Mouse (Mus musculus): ENCODE results near the gene Ifi203. TPM values are rescaled to one million over a fixed set of nuclear protein-coding genes. Genes with fewer than 3 reads are reported as not detected.
"Not testable (repeated sequence)": the region's sequence is repeated elsewhere in the genome, so short reads cannot be mapped to it uniquely, and the experiment has no call there.

Gene Ifi203
- polyA plus RNA-seq, 1 experiment from 2014 or later: 2.0 TPM

DNA sequence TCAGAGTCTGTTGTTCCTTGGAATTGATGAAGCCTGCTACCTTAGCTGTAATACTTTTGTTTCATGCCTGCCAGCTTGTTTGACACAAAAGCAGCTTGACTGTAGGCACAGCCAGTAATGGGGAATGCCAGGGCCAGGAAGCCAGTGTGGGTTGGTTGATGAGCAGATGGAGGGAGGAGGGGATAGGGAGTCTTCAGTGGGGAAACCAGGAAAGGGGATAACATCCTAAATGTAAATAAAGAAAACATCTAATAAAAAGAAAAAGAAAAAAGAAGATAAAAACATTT lies 251 bp upstream of the Ifi203 start:
- H3K4me3 ChIP-seq (replicated peaks); H3K27me3 ChIP-seq; H3K9me3 ChIP-seq (replicated peaks); ATAC-seq (ENCODE audit: insufficient read depth); H3K36me3 ChIP-seq (replicated peaks); H3K27ac ChIP-seq (replicated peaks); H3K9ac ChIP-seq; H3K4me1 ChIP-seq (replicated peaks); H3K4me2 ChIP-seq: not testable (repeated sequence)

DNA sequence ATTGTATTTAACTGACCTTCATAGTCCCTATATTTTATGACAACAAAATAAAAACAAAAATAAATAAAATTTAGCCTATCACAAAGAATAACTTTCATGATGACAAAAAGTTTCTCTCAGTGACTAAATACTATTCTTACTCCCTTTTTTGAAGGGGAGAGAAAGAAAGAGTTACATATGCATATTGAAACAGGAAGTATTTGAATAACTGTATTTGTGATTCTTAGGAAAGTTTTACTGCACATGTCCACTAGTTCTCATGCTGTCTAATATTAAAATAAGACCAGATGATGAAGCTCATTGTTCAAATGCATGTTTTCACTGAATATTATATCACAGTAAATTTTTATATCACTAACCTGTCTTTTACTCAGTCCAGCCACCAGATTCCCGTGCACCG lies 950 bp downstream of the Ifi203 start:
- H3K9ac ChIP-seq; H3K4me1 ChIP-seq (replicated peaks); ATAC-seq (ENCODE audit: insufficient read depth); H3K36me3 ChIP-seq (replicated peaks); H3K27me3 ChIP-seq; H3K4me3 ChIP-seq (replicated peaks); H3K27ac ChIP-seq (replicated peaks); H3K9me3 ChIP-seq (replicated peaks); H3K4me2 ChIP-seq: not testable (repeated sequence)
- WGBS (ENCODE audit: insufficient replicate concordance): 61% methylated on average over 2 of the region's 2 CpGs

DNA sequence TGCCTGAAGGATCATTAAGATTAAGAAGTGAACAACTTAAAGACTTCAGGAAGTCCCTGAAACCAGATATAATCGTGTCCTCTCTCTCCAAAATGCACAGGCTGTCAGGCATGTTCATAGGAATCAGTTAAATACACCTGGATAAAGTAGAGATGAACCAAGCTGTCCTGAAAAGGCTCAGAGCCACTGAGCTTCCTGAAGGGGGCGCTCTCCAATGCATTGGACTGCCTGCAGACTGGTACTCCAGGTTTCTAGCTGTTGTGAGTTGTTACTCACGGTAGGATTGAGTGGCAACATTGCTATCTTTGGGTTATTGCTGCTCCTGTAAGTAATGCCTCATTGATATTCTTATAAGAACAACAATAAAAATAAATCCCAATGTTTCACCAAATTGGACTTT lies 23.2 kb downstream of the Ifi203 start:
- H3K4me1 ChIP-seq (replicated peaks); H3K9me3 ChIP-seq (replicated peaks); H3K36me3 ChIP-seq (replicated peaks); H3K27me3 ChIP-seq; H3K4me2 ChIP-seq; H3K9ac ChIP-seq; H3K27ac ChIP-seq (replicated peaks); H3K4me3 ChIP-seq (replicated peaks); ATAC-seq (ENCODE audit: insufficient read depth): not testable (repeated sequence)
- WGBS (ENCODE audit: insufficient replicate concordance): 41% methylated on average over 3 of the region's 3 CpGs

- Histone ChIP-seq H3K4me1 (replicated peaks) (no peaks in the 10 kb centered on the region), H3K4me2 (no peak overlapping the region), H3K4me3 (replicated peaks) (no peak overlapping the region), H3K9ac (no peak overlapping the region), H3K27ac (replicated peaks) (no peak overlapping the region), H3K9me3 (replicated peaks) (no peaks in the 10 kb centered on the region), H3K27me3 (no peaks in the 10 kb centered on the region), H3K36me3 (replicated peaks) (no peaks in the 10 kb centered on the region)
- no peak for ATAC-seq (ENCODE audit: insufficient read depth)
- 57% methylated on average over 2 of the region's 2 CpGs for WGBS (ENCODE audit: insufficient replicate concordance)
Observed at GRCm38 (mm10) chr1:173914559-173914958, 27.9 kb downstream of the Ifi203 start.

- ATAC-seq (ENCODE audit: insufficient read depth): not testable (repeated sequence)
Observed at GRCm38 (mm10) chr1:173913256-173913791, 29.1 kb downstream of the Ifi203 start.

GRCm38 (mm10) chr1:173912548-173913255 lies 29.8 kb downstream of the Ifi203 start, which contains the start of gene Ifi211:
TSS of gene Ifi211 (minus strand) at chr1:173913046.
- not testable (repeated sequence) for H3K9me3 ChIP-seq (replicated peaks); H3K4me2 ChIP-seq; H3K4me3 ChIP-seq (replicated peaks); H3K9ac ChIP-seq; ATAC-seq (ENCODE audit: insufficient read depth); H3K27me3 ChIP-seq; H3K4me1 ChIP-seq (replicated peaks); H3K36me3 ChIP-seq (replicated peaks); H3K27ac ChIP-seq (replicated peaks)
- WGBS (ENCODE audit: insufficient replicate concordance): 54% methylated on average over 6 of the region's 6 CpGs

More at GRCm38 (mm10) chr1:173913256-173913791, 29.1 kb downstream of the Ifi203 start:
- H3K27ac ChIP-seq (replicated peaks); H3K4me1 ChIP-seq (replicated peaks); H3K9ac ChIP-seq; H3K36me3 ChIP-seq (replicated peaks); H3K4me3 ChIP-seq (replicated peaks); H3K4me2 ChIP-seq; H3K9me3 ChIP-seq (replicated peaks); H3K27me3 ChIP-seq: not testable (repeated sequence)

GRCm38 (mm10) chr1:173911808-173912464 lies 30.5 kb downstream of the Ifi203 start:
- Histone ChIP-seq H3K4me2 (no peak overlapping the region), H3K9ac (no peak overlapping the region), H3K27ac (replicated peaks) (no peak overlapping the region), H3K4me3 (replicated peaks) (no peak overlapping the region), H3K27me3 (no peaks in the 10 kb centered on the region), H3K36me3 (replicated peaks) (no peaks in the 10 kb centered on the region), H3K9me3 (replicated peaks) (no peaks in the 10 kb centered on the region), H3K4me1 (replicated peaks) (no peaks in the 10 kb centered on the region)
- no peak for ATAC-seq (ENCODE audit: insufficient read depth)
- WGBS (ENCODE audit: insufficient replicate concordance): 69% methylated on average over 2 of the region's 2 CpGs

DNA sequence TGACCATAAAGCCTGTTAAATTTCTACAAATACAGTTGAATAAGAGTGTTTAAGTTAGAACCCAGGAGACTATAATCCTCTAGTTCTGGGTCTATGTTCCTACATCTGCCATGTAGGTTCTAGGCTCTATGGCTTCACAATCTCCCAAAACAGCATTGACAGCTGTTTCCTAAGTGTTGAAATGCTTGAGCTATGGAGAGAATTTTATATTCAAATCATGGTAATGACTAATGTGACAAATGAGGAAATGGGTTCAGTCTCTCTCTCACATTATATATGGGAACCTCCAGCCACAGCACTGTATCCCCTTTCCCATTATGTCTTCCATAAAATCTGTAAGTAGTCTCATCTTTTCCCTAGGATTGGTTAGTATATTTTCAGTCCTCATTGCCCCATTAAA lies 34.1 kb downstream of the Ifi203 start:
- H3K4me1 ChIP-seq (replicated peaks); H3K4me3 ChIP-seq (replicated peaks); H3K27ac ChIP-seq (replicated peaks); H3K4me2 ChIP-seq; H3K9me3 ChIP-seq (replicated peaks); H3K9ac ChIP-seq; H3K27me3 ChIP-seq; H3K36me3 ChIP-seq (replicated peaks); ATAC-seq (ENCODE audit: insufficient read depth): not testable (repeated sequence)

- not testable (repeated sequence) for H3K27me3 ChIP-seq; H3K4me2 ChIP-seq; H3K4me3 ChIP-seq (replicated peaks); H3K27ac ChIP-seq (replicated peaks); H3K4me1 ChIP-seq (replicated peaks); H3K36me3 ChIP-seq (replicated peaks); ATAC-seq (ENCODE audit: insufficient read depth); H3K9me3 ChIP-seq (replicated peaks); H3K9ac ChIP-seq
- WGBS (ENCODE audit: insufficient replicate concordance): 58% methylated on average over 4 of the region's 4 CpGs
Observed at GRCm38 (mm10) chr1:173905885-173906284, 36.6 kb downstream of the Ifi203 start.

- not testable (repeated sequence) for H3K27ac ChIP-seq (replicated peaks); H3K4me1 ChIP-seq (replicated peaks); H3K4me2 ChIP-seq; H3K9ac ChIP-seq; H3K9me3 ChIP-seq (replicated peaks); ATAC-seq (ENCODE audit: insufficient read depth); H3K36me3 ChIP-seq (replicated peaks); H3K27me3 ChIP-seq; H3K4me3 ChIP-seq (replicated peaks)
Observed at GRCm38 (mm10) chr1:173889741-173890140, 52.7 kb downstream of the Ifi203 start.

DNA sequence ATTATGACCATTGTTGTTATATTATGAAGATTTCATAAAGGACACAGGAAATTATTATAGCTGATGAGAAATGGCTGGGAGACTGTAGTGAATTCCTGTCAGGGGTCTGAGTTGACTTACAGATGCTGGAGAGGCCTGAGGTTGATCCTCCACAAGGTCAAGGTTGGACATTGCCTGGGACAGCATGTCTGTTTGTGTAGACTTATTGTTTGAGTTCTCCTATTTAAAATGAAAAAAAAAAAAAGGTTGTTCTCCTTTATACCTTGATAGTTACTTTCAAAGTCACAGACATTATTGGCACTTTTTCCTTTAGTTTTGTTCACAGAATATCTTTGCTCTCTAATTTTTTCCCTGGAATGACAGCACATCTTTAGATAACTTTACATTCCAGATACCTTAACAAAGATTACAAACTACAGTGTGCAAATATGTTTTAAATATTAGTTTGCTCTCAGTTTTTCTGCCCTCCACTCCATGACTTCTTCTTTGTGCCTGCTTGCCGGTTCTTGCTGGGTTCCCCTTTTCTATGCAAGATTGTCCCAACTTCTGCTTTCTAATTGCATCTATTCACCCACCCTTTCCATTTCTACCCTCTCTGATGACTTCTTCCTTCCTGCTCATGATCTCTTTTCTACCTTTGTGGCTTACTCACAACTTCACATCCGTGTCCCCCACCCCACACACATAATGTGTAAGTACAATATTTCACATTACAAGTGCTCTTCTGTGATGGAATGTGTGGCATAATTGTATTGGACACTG lies 55.3 kb downstream of the Ifi203 start:
- WGBS (ENCODE audit: insufficient replicate concordance): 13% methylated on average over 1 of the region's 2 CpGs
- H3K4me2 ChIP-seq; H3K4me3 ChIP-seq (replicated peaks); ATAC-seq (ENCODE audit: insufficient read depth); H3K9ac ChIP-seq; H3K4me1 ChIP-seq (replicated peaks); H3K9me3 ChIP-seq (replicated peaks); H3K36me3 ChIP-seq (replicated peaks); H3K27me3 ChIP-seq; H3K27ac ChIP-seq (replicated peaks): not testable (repeated sequence)

Measured in liver, embryonic 15.5 days (tissue).